Mouse (Mus musculus): ENCODE data around the gene Slc28a1. TPM values are rescaled to one million over a fixed set of nuclear protein-coding genes. Genes with fewer than 3 reads are reported as not detected.
A peak's percentile ranks its signal among the peaks of the same experiment; 100 is the strongest.
"Not testable (repeated sequence)": the region's sequence is repeated elsewhere in the genome, so short reads cannot be mapped to it uniquely, and the experiment has no call there.

Gene Slc28a1
- polyA plus RNA-seq, 1 experiment from 2014 or later, result not detected

- DNase-seq (ENCODE audit: low spot score); H3K9me3 ChIP-seq (replicated peaks); H3K4me3 ChIP-seq; H3K36me3 ChIP-seq; H3K27me3 ChIP-seq (ENCODE audit: low read depth, poor library complexity, severe bottlenecking); H3K27ac ChIP-seq: not testable (repeated sequence)
- peaks cover 18% of the 10 kb centered on the region for H3K4me1 ChIP-seq
Observed at GRCm38 (mm10) chr7:81154244-81154643, 39.6 kb downstream of the Slc28a1 start.

GRCm38 (mm10) chr7:81154960-81155359, 40.4 kb downstream of the Slc28a1 start:
- H3K36me3 ChIP-seq, result no peaks in the 10 kb centered on the region
- H3K27ac ChIP-seq, result peak overlapping the region; percentile 57; the same call in 1 of the 2 replicates
- WGBS, result 2% methylated on average over 3 of the region's 3 CpGs
- H3K4me1 ChIP-seq, result peaks cover 19% of the 10 kb centered on the region
- DNase-seq (ENCODE audit: low spot score), result peak; percentile 83
- H3K27me3 ChIP-seq (ENCODE audit: low read depth, poor library complexity, severe bottlenecking), result no peaks in the 10 kb centered on the region
- H3K9me3 ChIP-seq (replicated peaks), result no peaks in the 10 kb centered on the region
- H3K4me3 ChIP-seq, result no peak overlapping the region

- no peak overlapping the region for H3K4me3 ChIP-seq
- DNase-seq (ENCODE audit: low spot score), result no peak
- no peaks in the 10 kb centered on the region for H3K36me3 ChIP-seq
- H3K27me3 ChIP-seq (ENCODE audit: low read depth, poor library complexity, severe bottlenecking), result no peaks in the 10 kb centered on the region
- no peaks in the 10 kb centered on the region for H3K9me3 ChIP-seq (replicated peaks)
- WGBS, result 42% methylated on average over 7 of the region's 7 CpGs
- H3K27ac ChIP-seq, result no peak overlapping the region
- H3K4me1 ChIP-seq, result peaks cover 19% of the 10 kb centered on the region
Observed at GRCm38 (mm10) chr7:81158933-81159332, 44.3 kb downstream of the Slc28a1 start.

GRCm38 (mm10) chr7:81161666-81162065, 47.1 kb downstream of the Slc28a1 start:
- Histone ChIP-seq H3K9me3 (replicated peaks) (no peaks in the 10 kb centered on the region), H3K4me3 (no peak overlapping the region), H3K27ac (no peak overlapping the region), H3K36me3 (no peaks in the 10 kb centered on the region), H3K4me1 (peaks cover 15% of the 10 kb centered on the region), H3K27me3 (ENCODE audit: low read depth, poor library complexity, severe bottlenecking) (no peaks in the 10 kb centered on the region)
- DNase-seq (ENCODE audit: low spot score), result peak; percentile 71
- 75% methylated on average over 9 of the region's 9 CpGs for WGBS

GRCm38 (mm10) chr7:81162345-81162744, 47.7 kb downstream of the Slc28a1 start:
- H3K9me3 ChIP-seq (replicated peaks), result no peaks in the 10 kb centered on the region
- peaks cover 15% of the 10 kb centered on the region for H3K4me1 ChIP-seq
- H3K4me3 ChIP-seq, result no peak overlapping the region
- 38% methylated on average over 4 of the region's 4 CpGs for WGBS
- no peak overlapping the region for H3K27ac ChIP-seq
- no peaks in the 10 kb centered on the region for H3K27me3 ChIP-seq (ENCODE audit: low read depth, poor library complexity, severe bottlenecking)
- H3K36me3 ChIP-seq, result no peaks in the 10 kb centered on the region
- peak; percentile 85 for DNase-seq (ENCODE audit: low spot score)

GRCm38 (mm10) chr7:81164411-81164810, 49.8 kb downstream of the Slc28a1 start:
- H3K4me3 ChIP-seq, result no peak overlapping the region
- H3K4me1 ChIP-seq, result no peaks in the 10 kb centered on the region; the same call in 1 of the 2 replicates
- no peak overlapping the region for H3K27ac ChIP-seq
- DNase-seq (ENCODE audit: low spot score), result no peak
- 63% methylated on average over 7 of the region's 7 CpGs for WGBS
- no peaks in the 10 kb centered on the region for H3K9me3 ChIP-seq (replicated peaks)
- peaks cover 19% of the 10 kb centered on the region for H3K27me3 ChIP-seq (ENCODE audit: low read depth, poor library complexity, severe bottlenecking)
- no peaks in the 10 kb centered on the region for H3K36me3 ChIP-seq

- H3K9me3 ChIP-seq (replicated peaks), result no peaks in the 10 kb centered on the region
- no peaks in the 10 kb centered on the region for H3K4me1 ChIP-seq
- no peak overlapping the region; the same call in 1 of the 2 replicates for H3K27ac ChIP-seq
- H3K36me3 ChIP-seq, result no peaks in the 10 kb centered on the region
- WGBS, result 47% methylated on average over 3 of the region's 3 CpGs
- H3K27me3 ChIP-seq (ENCODE audit: low read depth, poor library complexity, severe bottlenecking), result peaks cover 26% of the 10 kb centered on the region
- H3K4me3 ChIP-seq, result no peak overlapping the region
- DNase-seq (ENCODE audit: low spot score), result no peak
Observed at GRCm38 (mm10) chr7:81167124-81167523, 52.5 kb downstream of the Slc28a1 start.

GRCm38 (mm10) chr7:81169351-81169750, 54.8 kb downstream of the Slc28a1 start:
- Histone ChIP-seq H3K4me1 (no peaks in the 10 kb centered on the region), H3K9me3 (replicated peaks) (no peaks in the 10 kb centered on the region), H3K27ac (no peak overlapping the region), H3K27me3 (ENCODE audit: low read depth, poor library complexity, severe bottlenecking) (peaks cover 26% of the 10 kb centered on the region), H3K4me3 (no peak overlapping the region), H3K36me3 (no peaks in the 10 kb centered on the region)
- 78% methylated on average over 7 of the region's 7 CpGs for WGBS
- DNase-seq (ENCODE audit: low spot score), result no peak

GRCm38 (mm10) chr7:81173931-81174330, 59.3 kb downstream of the Slc28a1 start:
- Histone ChIP-seq H3K9me3 (replicated peaks) (no peaks in the 10 kb centered on the region), H3K27me3 (ENCODE audit: low read depth, poor library complexity, severe bottlenecking) (peaks cover 13% of the 10 kb centered on the region), H3K4me1 (peaks cover 28% of the 10 kb centered on the region), H3K27ac (no peak overlapping the region), H3K36me3 (no peaks in the 10 kb centered on the region), H3K4me3 (no peak overlapping the region)
- WGBS, result 87% methylated on average over 2 of the region's 2 CpGs
- no peak for DNase-seq (ENCODE audit: low spot score)

- 84% methylated on average over 5 of the region's 5 CpGs for WGBS
Observed at GRCm38 (mm10) chr7:81174654-81175053, 60.1 kb downstream of the Slc28a1 start.

GRCm38 (mm10) chr7:81176187-81176769, 61.7 kb downstream of the Slc28a1 start:
- Histone ChIP-seq H3K27me3 (ENCODE audit: low read depth, poor library complexity, severe bottlenecking) (no peaks in the 10 kb centered on the region), H3K36me3 (no peaks in the 10 kb centered on the region), H3K27ac (peak overlapping the region; percentile 34; the same call in 1 of the 2 replicates), H3K4me3 (no peak overlapping the region), H3K9me3 (replicated peaks) (no peaks in the 10 kb centered on the region), H3K4me1 (peaks cover 36% of the 10 kb centered on the region)
- 31% methylated on average over 5 of the region's 5 CpGs for WGBS
- DNase-seq (ENCODE audit: low spot score), result peak; percentile 65

More at GRCm38 (mm10) chr7:81174654-81175053, 60.1 kb downstream of the Slc28a1 start:
- H3K27me3 ChIP-seq (ENCODE audit: low read depth, poor library complexity, severe bottlenecking), result peaks cover 5% of the 10 kb centered on the region; the same call in 1 of the 2 replicates
- H3K4me3 ChIP-seq, result no peak overlapping the region
- H3K36me3 ChIP-seq, result no peaks in the 10 kb centered on the region
- no peak overlapping the region for H3K27ac ChIP-seq
- H3K9me3 ChIP-seq (replicated peaks), result no peaks in the 10 kb centered on the region
- peaks cover 34% of the 10 kb centered on the region for H3K4me1 ChIP-seq
- no peak for DNase-seq (ENCODE audit: low spot score)

- Histone ChIP-seq H3K36me3 (no peaks in the 10 kb centered on the region), H3K4me1 (peaks cover 36% of the 10 kb centered on the region), H3K9me3 (replicated peaks) (no peaks in the 10 kb centered on the region), H3K27me3 (ENCODE audit: low read depth, poor library complexity, severe bottlenecking) (no peaks in the 10 kb centered on the region), H3K4me3 (no peak overlapping the region), H3K27ac (no peak overlapping the region)
- WGBS, result 72% methylated on average over 5 of the region's 5 CpGs
- DNase-seq (ENCODE audit: low spot score), result no peak
Observed at GRCm38 (mm10) chr7:81179494-81179893, 64.9 kb downstream of the Slc28a1 start.

GRCm38 (mm10) chr7:81182492-81183175, 68.0 kb downstream of the Slc28a1 start:
- Histone ChIP-seq H3K9me3 (replicated peaks) (0 out of 2 replicates have a peak, but pooled peaks cover 2% of the 10 kb centered on the region), H3K4me3 (no peak overlapping the region), H3K36me3 (no peaks in the 10 kb centered on the region), H3K4me1 (peaks cover 9% of the 10 kb centered on the region), H3K27ac (no peak overlapping the region), H3K27me3 (ENCODE audit: low read depth, poor library complexity, severe bottlenecking) (no peaks in the 10 kb centered on the region)
- no peak for DNase-seq (ENCODE audit: low spot score)
- 90% methylated on average over 10 of the region's 10 CpGs for WGBS

All from limb, embryonic 10.5 days (tissue).